Mouse (Mus musculus): ENCODE measurements around the gene Lzts3. TPM values are rescaled to one million over a fixed set of nuclear protein-coding genes. Genes with fewer than 3 reads are reported as not detected.
A peak's percentile ranks its signal among the peaks of the same experiment; 100 is the strongest.

Gene Lzts3
- 2.0 and 2.4 TPM in 2 replicates for polyA plus RNA-seq (2015; fragmentation: Nextera tagmentation; extraction: Ambion mirVana)

- H3K4me2 ChIP-seq (ENCODE audit: low read depth, low read length), result peak within 1 kb of the TSS; percentile 99
- H3K4me3 ChIP-seq (ENCODE audit: low read length), result peak within 1 kb of the TSS; percentile 59
- no peaks in the 10 kb centered on the region for H3K9me3 ChIP-seq (replicated peaks; ENCODE audit: control insufficient read depth, low read length)
- H3K9ac ChIP-seq (ENCODE audit: low read length), result peak within 1 kb of the TSS; percentile 69
- H3K27ac ChIP-seq (ENCODE audit: low read length), result no peak within 1 kb of the TSS
- peaks cover 9% of the 10 kb centered on the region for H3K27me3 ChIP-seq (ENCODE audit: control insufficient read depth, insufficient read depth, low read length)
- H3K36me3 ChIP-seq (ENCODE audit: control insufficient read depth, insufficient read depth), result no peaks in the 10 kb centered on the region
- H3K4me1 ChIP-seq (ENCODE audit: control insufficient read depth, insufficient read depth, low read length), result peaks cover 5% of the 10 kb centered on the region; the same call in 1 of the 2 replicates
- peak; percentile 97 for ATAC-seq (replicated peaks; ENCODE audit: extremely low read depth, insufficient read depth, low FRiP score)
- WGBS, result 4% methylated on average over 40 of the region's 40 CpGs
These were observed at the start of gene Lzts3 for GRCm38 (mm10) chr2:130642684-130643369. Lzts3 (minus strand) TSS chr2:130642803.

GRCm38 (mm10) chr2:130689011-130689410 lies 46.4 kb upstream of the Lzts3 start:
- ATAC-seq (replicated peaks; ENCODE audit: extremely low read depth, insufficient read depth, low FRiP score), result no peak
- no peaks in the 10 kb centered on the region for H3K4me1 ChIP-seq (ENCODE audit: control insufficient read depth, insufficient read depth, low read length)
- H3K4me2 ChIP-seq (ENCODE audit: low read depth, low read length), result no peak overlapping the region
- no peaks in the 10 kb centered on the region for H3K9me3 ChIP-seq (replicated peaks; ENCODE audit: control insufficient read depth, low read length)
- no peaks in the 10 kb centered on the region for H3K36me3 ChIP-seq (ENCODE audit: control insufficient read depth, insufficient read depth)
- no peak overlapping the region for H3K27ac ChIP-seq (ENCODE audit: low read length)
- no peak overlapping the region for H3K4me3 ChIP-seq (ENCODE audit: low read length)
- H3K27me3 ChIP-seq (ENCODE audit: control insufficient read depth, insufficient read depth, low read length), result no peaks in the 10 kb centered on the region
- 71% methylated on average over 2 of the region's 2 CpGs for WGBS
- no peak overlapping the region for H3K9ac ChIP-seq (ENCODE audit: low read length)

GRCm38 (mm10) chr2:130685426-130685825 lies 42.8 kb upstream of the Lzts3 start:
- Histone ChIP-seq H3K36me3 (ENCODE audit: control insufficient read depth, insufficient read depth) (peaks cover 8% of the 10 kb centered on the region), H3K4me1 (ENCODE audit: control insufficient read depth, insufficient read depth, low read length) (no peaks in the 10 kb centered on the region), H3K9me3 (replicated peaks; ENCODE audit: control insufficient read depth, low read length) (no peaks in the 10 kb centered on the region), H3K9ac (ENCODE audit: low read length) (no peak overlapping the region), H3K27ac (ENCODE audit: low read length) (no peak overlapping the region), H3K27me3 (ENCODE audit: control insufficient read depth, insufficient read depth, low read length) (no peaks in the 10 kb centered on the region), H3K4me2 (ENCODE audit: low read depth, low read length) (no peak overlapping the region), H3K4me3 (ENCODE audit: low read length) (no peak overlapping the region)
- WGBS, result 89% methylated on average over 9 of the region's 9 CpGs
- ATAC-seq (replicated peaks; ENCODE audit: extremely low read depth, insufficient read depth, low FRiP score), result no peak; the same call in 1 of the 2 replicates

- Histone ChIP-seq H3K9ac (ENCODE audit: low read length) (no peak overlapping the region), H3K27ac (ENCODE audit: low read length) (no peak overlapping the region), H3K27me3 (ENCODE audit: control insufficient read depth, insufficient read depth, low read length) (no peaks in the 10 kb centered on the region), H3K4me3 (ENCODE audit: low read length) (no peak overlapping the region), H3K4me2 (ENCODE audit: low read depth, low read length) (no peak overlapping the region), H3K4me1 (ENCODE audit: control insufficient read depth, insufficient read depth, low read length) (no peaks in the 10 kb centered on the region), H3K36me3 (ENCODE audit: control insufficient read depth, insufficient read depth) (peaks cover 37% of the 10 kb centered on the region), H3K9me3 (replicated peaks; ENCODE audit: control insufficient read depth, low read length) (no peaks in the 10 kb centered on the region)
- no peak for ATAC-seq (replicated peaks; ENCODE audit: extremely low read depth, insufficient read depth, low FRiP score)
- 75% methylated on average over 3 of the region's 3 CpGs for WGBS
These were observed 38.9 kb upstream of the Lzts3 start for GRCm38 (mm10) chr2:130681531-130681930.

GRCm38 (mm10) chr2:130679899-130680298 lies 37.3 kb upstream of the Lzts3 start:
- no peak overlapping the region for H3K4me3 ChIP-seq (ENCODE audit: low read length)
- no peak overlapping the region for H3K27ac ChIP-seq (ENCODE audit: low read length)
- peaks cover 52% of the 10 kb centered on the region for H3K36me3 ChIP-seq (ENCODE audit: control insufficient read depth, insufficient read depth)
- ATAC-seq (replicated peaks; ENCODE audit: extremely low read depth, insufficient read depth, low FRiP score), result no peak
- no peak overlapping the region for H3K4me2 ChIP-seq (ENCODE audit: low read depth, low read length)
- 94% methylated on average over 6 of the region's 6 CpGs for WGBS
- H3K9ac ChIP-seq (ENCODE audit: low read length), result no peak overlapping the region
- no peaks in the 10 kb centered on the region for H3K9me3 ChIP-seq (replicated peaks; ENCODE audit: control insufficient read depth, low read length)
- H3K27me3 ChIP-seq (ENCODE audit: control insufficient read depth, insufficient read depth, low read length), result no peaks in the 10 kb centered on the region
- no peaks in the 10 kb centered on the region for H3K4me1 ChIP-seq (ENCODE audit: control insufficient read depth, insufficient read depth, low read length)

GRCm38 (mm10) chr2:130679154-130679553 lies 36.6 kb upstream of the Lzts3 start:
- Histone ChIP-seq H3K27ac (ENCODE audit: low read length) (no peak overlapping the region), H3K27me3 (ENCODE audit: control insufficient read depth, insufficient read depth, low read length) (no peaks in the 10 kb centered on the region), H3K4me3 (ENCODE audit: low read length) (no peak overlapping the region), H3K9ac (ENCODE audit: low read length) (no peak overlapping the region), H3K9me3 (replicated peaks; ENCODE audit: control insufficient read depth, low read length) (no peaks in the 10 kb centered on the region), H3K4me2 (ENCODE audit: low read depth, low read length) (no peak overlapping the region), H3K36me3 (ENCODE audit: control insufficient read depth, insufficient read depth) (peaks cover 58% of the 10 kb centered on the region), H3K4me1 (ENCODE audit: control insufficient read depth, insufficient read depth, low read length) (no peaks in the 10 kb centered on the region)
- 92% methylated on average over 12 of the region's 12 CpGs for WGBS
- no peak for ATAC-seq (replicated peaks; ENCODE audit: extremely low read depth, insufficient read depth, low FRiP score)

GRCm38 (mm10) chr2:130677211-130677610 lies 34.6 kb upstream of the Lzts3 start:
- Histone ChIP-seq H3K9ac (ENCODE audit: low read length) (no peak overlapping the region), H3K9me3 (replicated peaks; ENCODE audit: control insufficient read depth, low read length) (no peaks in the 10 kb centered on the region), H3K27me3 (ENCODE audit: control insufficient read depth, insufficient read depth, low read length) (no peaks in the 10 kb centered on the region), H3K4me1 (ENCODE audit: control insufficient read depth, insufficient read depth, low read length) (no peaks in the 10 kb centered on the region), H3K4me2 (ENCODE audit: low read depth, low read length) (no peak overlapping the region), H3K4me3 (ENCODE audit: low read length) (no peak overlapping the region), H3K36me3 (ENCODE audit: control insufficient read depth, insufficient read depth) (peaks cover 71% of the 10 kb centered on the region), H3K27ac (ENCODE audit: low read length) (no peak overlapping the region)
- no peak for ATAC-seq (replicated peaks; ENCODE audit: extremely low read depth, insufficient read depth, low FRiP score)
- WGBS, result 76% methylated on average over 10 of the region's 10 CpGs

- Histone ChIP-seq H3K4me3 (ENCODE audit: low read length) (peak within 1 kb of the TSS; percentile 87), H3K4me2 (ENCODE audit: low read depth, low read length) (peak within 1 kb of the TSS; percentile 75), H3K27me3 (ENCODE audit: control insufficient read depth, insufficient read depth, low read length) (no peaks in the 10 kb centered on the region), H3K36me3 (ENCODE audit: control insufficient read depth, insufficient read depth) (peaks cover 7% of the 10 kb centered on the region; the same call in 1 of the 2 replicates), H3K9ac (ENCODE audit: low read length) (peak within 1 kb of the TSS; percentile 84), H3K27ac (ENCODE audit: low read length) (peak within 1 kb of the TSS; percentile 72), H3K4me1 (ENCODE audit: control insufficient read depth, insufficient read depth, low read length) (peaks cover 22% of the 10 kb centered on the region), H3K9me3 (replicated peaks; ENCODE audit: control insufficient read depth, low read length) (no peaks in the 10 kb centered on the region)
- under 1% methylated on average over 31 of the region's 31 CpGs for WGBS
- peak; percentile 46 for ATAC-seq (replicated peaks; ENCODE audit: extremely low read depth, insufficient read depth, low FRiP score)
These were observed 25.0 kb upstream of the Lzts3 start, which contains the start of gene Itpa for GRCm38 (mm10) chr2:130667559-130667958. Itpa (plus strand) TSS chr2:130667610.

- Histone ChIP-seq H3K27me3 (ENCODE audit: control insufficient read depth, insufficient read depth, low read length) (no peaks in the 10 kb centered on the region), H3K9ac (ENCODE audit: low read length) (peak within 1 kb of the TSS; percentile 96), H3K36me3 (ENCODE audit: control insufficient read depth, insufficient read depth) (peaks cover 19% of the 10 kb centered on the region), H3K9me3 (replicated peaks; ENCODE audit: control insufficient read depth, low read length) (no peaks in the 10 kb centered on the region), H3K4me3 (ENCODE audit: low read length) (peak within 1 kb of the TSS; percentile 80), H3K4me1 (ENCODE audit: control insufficient read depth, insufficient read depth, low read length) (peaks cover 20% of the 10 kb centered on the region), H3K27ac (ENCODE audit: low read length) (peak within 1 kb of the TSS; percentile 100), H3K4me2 (ENCODE audit: low read depth, low read length) (peak within 1 kb of the TSS; percentile 87)
- ATAC-seq (replicated peaks; ENCODE audit: extremely low read depth, insufficient read depth, low FRiP score), result peak; percentile 95
- WGBS, result 0% methylated on average over 40 of the region's 40 CpGs
These were observed 21.6 kb upstream of the Lzts3 start, which contains the start of gene Ddrgk1 for GRCm38 (mm10) chr2:130664102-130664701. Ddrgk1 (minus strand) TSS chr2:130664659.

Measured in heart, embryonic 16.5 days (tissue).